Comparison of ENCODE assay signal across 8 mouse cellular contexts in the genomic region with DNA sequence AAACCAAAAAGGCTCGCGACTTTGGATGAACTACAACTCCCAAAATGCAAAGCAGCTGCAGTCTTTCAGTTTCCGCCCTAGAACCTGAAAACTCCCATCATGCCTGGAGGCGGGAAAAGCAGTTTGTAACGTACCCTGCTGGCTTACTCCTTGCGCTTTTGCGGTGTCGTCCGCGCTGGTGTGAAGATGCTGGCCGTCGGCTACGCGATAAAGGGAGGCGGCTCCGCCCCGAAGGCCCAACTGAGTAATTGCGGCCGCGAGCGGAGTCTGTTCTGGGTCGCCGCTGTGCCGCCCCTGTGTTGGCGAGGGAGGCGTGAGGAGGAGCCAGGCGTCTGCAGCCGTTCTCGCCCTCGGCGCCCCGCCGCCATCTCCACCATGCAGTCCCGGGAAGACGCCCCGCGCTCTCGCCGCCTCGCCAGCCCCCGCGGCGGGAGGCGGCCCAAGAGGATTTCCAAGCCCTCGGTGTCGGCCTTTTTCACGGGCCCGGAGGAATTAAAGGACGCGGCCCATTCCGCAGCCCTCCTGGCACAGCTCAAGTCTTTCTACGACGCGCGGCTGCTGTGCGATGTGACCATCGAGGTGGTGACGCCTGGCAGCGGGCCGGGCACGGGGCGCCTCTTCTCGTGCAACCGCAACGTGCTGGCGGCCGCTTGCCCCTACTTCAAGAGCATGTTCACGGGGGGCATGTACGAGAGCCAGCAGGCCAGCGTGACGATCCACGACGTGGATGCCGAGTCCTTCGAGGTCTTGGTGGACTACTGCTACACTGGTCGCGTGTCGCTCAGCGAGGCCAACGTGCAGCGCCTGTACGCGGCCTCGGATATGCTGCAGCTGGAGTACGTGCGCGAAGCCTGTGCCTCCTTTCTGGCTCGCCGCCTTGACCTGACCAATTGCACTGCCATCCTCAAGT. TPM values are rescaled to one million over a fixed set of nuclear protein-coding genes. Genes with fewer than 3 reads are reported as not detected.
DNase-seq lines count a peak whose midpoint lies in the region; ATAC-seq and TF ChIP-seq lines count a peak whose summit lies in the region.
"Not testable (repeated sequence)": the region's sequence is repeated elsewhere in the genome, so short reads cannot be mapped to it uniquely, and the experiment has no call there.

Gene Kbtbd6, plus strand, starts transcription at position 155 of the 910 bp plus-strand sequence.

- TF ChIP-seq POLR2A in limb, embryonic 14.5 days (IDR thresholded peaks at IDR 0.05; ENCODE audit: borderline replicate concordance, extremely low read depth, insufficient read depth, insufficient read length); spleen, adult 2 months (IDR thresholded peaks at IDR 0.05; ENCODE audit: low read depth, low read length): not testable (repeated sequence)

- peak within 1 kb of the TSS; percentile 89 for H3K27ac ChIP-seq in heart, embryonic 10.5 days
- 0 out of 2 replicates have a peak within 1 kb of the TSS, but pooled peaks have one; percentile 37 for H3K27ac ChIP-seq in kidney, embryonic 14.5 days (ENCODE audit: low read depth, low read length)
- 0 out of 2 replicates have a peak within 1 kb of the TSS, but pooled peaks have one; percentile 48 for H3K27ac ChIP-seq in limb, embryonic 14.5 days (replicated peaks; ENCODE audit: low read depth, low read length)
- H3K27ac ChIP-seq in midbrain, embryonic 16.5 days (ENCODE audit: low read length): not testable (repeated sequence)
- H3K27ac ChIP-seq in spleen, adult 2 months (ENCODE audit: insufficient read depth, low read length): peak within 1 kb of the TSS; percentile 59

- not testable (repeated sequence) for H3K4me3 ChIP-seq in C2C12 (ENCODE audit: insufficient read depth, poor library complexity, severe bottlenecking)
- peak within 1 kb of the TSS; percentile 74 for H3K4me3 ChIP-seq in erythroblast, embryonic 14.5 days (replicated peaks)
- H3K4me3 ChIP-seq in heart, embryonic 10.5 days: peak within 1 kb of the TSS; percentile 64
- peak within 1 kb of the TSS; percentile 49 for H3K4me3 ChIP-seq in kidney, embryonic 14.5 days (ENCODE audit: low read length)
- peak within 1 kb of the TSS; percentile 49 for H3K4me3 ChIP-seq in limb, embryonic 14.5 days (replicated peaks; ENCODE audit: low read length)
- H3K4me3 ChIP-seq in midbrain, embryonic 16.5 days (ENCODE audit: low read depth, low read length): peak within 1 kb of the TSS; percentile 53
- H3K4me3 ChIP-seq in spleen, adult 2 months (ENCODE audit: extremely low read depth, insufficient read depth, insufficient read length): peak within 1 kb of the TSS; percentile 97

- WGBS in heart, embryonic 10.5 days: 10% methylated on average over 40 of the region's 89 CpGs
- WGBS in kidney, embryonic 14.5 days: 10% methylated on average over 37 of the region's 89 CpGs
- 14% methylated on average over 36 of the region's 89 CpGs for WGBS in limb, embryonic 14.5 days
- WGBS in midbrain, embryonic 16.5 days: 13% methylated on average over 37 of the region's 89 CpGs
- 22% methylated on average over 42 of the region's 89 CpGs for WGBS in spleen, adult 2 months

- H3K9ac ChIP-seq in kidney, embryonic 14.5 days (ENCODE audit: low read depth, low read length): peak within 1 kb of the TSS; percentile 68
- H3K9ac ChIP-seq in limb, embryonic 14.5 days (ENCODE audit: low read depth, low read length, severe bottlenecking): peak within 1 kb of the TSS; percentile 52
- peak within 1 kb of the TSS; percentile 63; the same call in 1 of the 2 replicates for H3K9ac ChIP-seq in midbrain, embryonic 16.5 days (ENCODE audit: low read depth, low read length)

- H3K4me2 ChIP-seq in kidney, embryonic 14.5 days (replicated peaks; ENCODE audit: low read depth, low read length): peak within 1 kb of the TSS; percentile 69
- H3K4me2 ChIP-seq in limb, embryonic 14.5 days (replicated peaks; ENCODE audit: low read depth, low read length, severe bottlenecking): peak within 1 kb of the TSS; percentile 58
- peak within 1 kb of the TSS; percentile 75 for H3K4me2 ChIP-seq in midbrain, embryonic 16.5 days (ENCODE audit: low read length)

- DNase-seq in brain, embryonic 18.5 days (ENCODE audit: low read depth, low spot score): peak; percentile 84
- DNase-seq in heart, embryonic 10.5 days (ENCODE audit: low spot score): peak; percentile 97
- DNase-seq in limb, embryonic 14.5 days (ENCODE audit: low spot score): peak; percentile 98
- peak; percentile 73 to 75 for DNase-seq in spleen, adult 2 months (ENCODE audit: low read depth in 1 of 2, low spot score in 2 of 2)

- not testable (repeated sequence) for TF ChIP-seq CTCF in C2C12 (IDR thresholded peaks at IDR 0.05; ENCODE audit: control insufficient read depth, insufficient read depth, insufficient read length); spleen, adult 2 months (IDR thresholded peaks at IDR 0.05; ENCODE audit: extremely low read depth, insufficient read depth, insufficient read length, insufficient replicate concordance)

- H3K79me3 ChIP-seq in C2C12 (ENCODE audit: low read depth): not testable (repeated sequence)

- not testable (repeated sequence) for H3K79me2 ChIP-seq in C2C12 (ENCODE audit: control insufficient read depth, insufficient read depth)

- ATAC-seq in kidney, embryonic 14.5 days (ENCODE audit: low FRiP score, low TSS enrichment): peak; percentile 93
- peak; percentile 92 for ATAC-seq in limb, embryonic 14.5 days (ENCODE audit: low FRiP score, low read depth)
- ATAC-seq in midbrain, embryonic 16.5 days: peak; percentile 89

- H3K36me3 ChIP-seq in C2C12 (ENCODE audit: control insufficient read depth, insufficient read depth); erythroblast, embryonic 14.5 days (ENCODE audit: control insufficient read depth); heart, embryonic 10.5 days; kidney, embryonic 14.5 days (ENCODE audit: control insufficient read depth, insufficient read depth, low read length); limb, embryonic 14.5 days (ENCODE audit: control insufficient read depth, insufficient read depth, low read length); midbrain, embryonic 16.5 days (ENCODE audit: control insufficient read depth, insufficient read depth, low read length); spleen, adult 2 months (ENCODE audit: control insufficient read depth, insufficient read depth, low read length): not testable (repeated sequence)

- H3K27me3 ChIP-seq in C2C12 (ENCODE audit: control insufficient read depth, insufficient read depth, insufficient read length); erythroblast, embryonic 14.5 days (ENCODE audit: control insufficient read depth); heart, embryonic 10.5 days (ENCODE audit: insufficient read depth, poor library complexity, severe bottlenecking); kidney, embryonic 14.5 days (ENCODE audit: control insufficient read depth, insufficient read depth, low read length); limb, embryonic 14.5 days (ENCODE audit: control insufficient read depth, insufficient read depth, low read length); midbrain, embryonic 16.5 days (ENCODE audit: control insufficient read depth, insufficient read depth, low read depth, low read length); spleen, adult 2 months (ENCODE audit: control insufficient read depth, insufficient read depth, low read length): not testable (repeated sequence)

- H3ac ChIP-seq in C2C12 (ENCODE audit: control insufficient read depth, insufficient read length, low read depth): peak within 1 kb of the TSS; percentile 24

- not testable (repeated sequence) for H3K9me3 ChIP-seq in erythroblast, embryonic 14.5 days (ENCODE audit: control insufficient read depth, low read length); heart, embryonic 10.5 days; kidney, embryonic 14.5 days (ENCODE audit: control insufficient read depth, low read length); limb, embryonic 14.5 days (ENCODE audit: control insufficient read depth, low read length); midbrain, embryonic 16.5 days (replicated peaks; ENCODE audit: control insufficient read depth, low read length, poor library complexity, severe bottlenecking)

- H3K4me1 ChIP-seq in erythroblast, embryonic 14.5 days (ENCODE audit: control insufficient read depth): peaks cover 30% of the 10 kb centered on the region
- not testable (repeated sequence) for H3K4me1 ChIP-seq in heart, embryonic 10.5 days; kidney, embryonic 14.5 days (ENCODE audit: control insufficient read depth, insufficient read depth, low read length); limb, embryonic 14.5 days (ENCODE audit: control insufficient read depth, insufficient read depth, low read length); midbrain, embryonic 16.5 days (ENCODE audit: control insufficient read depth, insufficient read depth, low read length); spleen, adult 2 months (ENCODE audit: control insufficient read depth, insufficient read depth, insufficient read length)

TF ChIP-seq in C2C12, 6 proteins besides CTCF, POLR2A, EP300 and RAD21:
- peak; percentile 45 for TF ChIP-seq MAX (IDR thresholded peaks at IDR 0.05)

RNA-seq across cellular contexts. Expression of gene Kbtbd6, which starts in this region (rescaled TPM):
- polyA plus RNA-seq in C2C12 (2012; fragmentation: generic; extraction: Trizol): 0.25 TPM
- 0.09 and 0.25 TPM in 2 replicates for polyA plus RNA-seq in erythroblast, embryonic 14.5 days (2012)
- polyA plus RNA-seq in heart, embryonic 10.5 days (2016; fragmentation: Nextera tagmentation; extraction: Ambion mirVana): 2.9 and 3.8 TPM in 2 replicates
- 2.9 and 3.2 TPM in 2 replicates for polyA plus RNA-seq in kidney, embryonic 14.5 days (2014; fragmentation: Nextera tagmentation; extraction: Ambion mirVana)
- 2.1 and 2.4 TPM in 2 replicates for polyA plus RNA-seq in limb, embryonic 14.5 days (2012; rRNA removed)
- polyA plus RNA-seq in limb, embryonic 14.5 days (2014; fragmentation: Nextera tagmentation; extraction: Ambion mirVana): 2.1 and 2.5 TPM in 2 replicates
- polyA plus RNA-seq in midbrain, embryonic 16.5 days (2015; fragmentation: Nextera tagmentation; extraction: Ambion mirVana): 1.5 TPM in 2 replicates
- 1.4 and 1.5 TPM in 2 replicates for polyA plus RNA-seq in spleen, adult 2 months (2012; rRNA removed)
